Mouse (Mus musculus) monocyte, adult 2 months (primary cell): Measurements from ENCODE around the gene Krt2.

ENCODE experiments used
- DNase-seq, 2 experiments: peaks; one replicate each; pipeline ENCODE4 v3.0.0; 2022; ENCODE audit warnings: low spot score in 2 of 2, low read depth in 1 of 2

Gene Krt2

DNA sequence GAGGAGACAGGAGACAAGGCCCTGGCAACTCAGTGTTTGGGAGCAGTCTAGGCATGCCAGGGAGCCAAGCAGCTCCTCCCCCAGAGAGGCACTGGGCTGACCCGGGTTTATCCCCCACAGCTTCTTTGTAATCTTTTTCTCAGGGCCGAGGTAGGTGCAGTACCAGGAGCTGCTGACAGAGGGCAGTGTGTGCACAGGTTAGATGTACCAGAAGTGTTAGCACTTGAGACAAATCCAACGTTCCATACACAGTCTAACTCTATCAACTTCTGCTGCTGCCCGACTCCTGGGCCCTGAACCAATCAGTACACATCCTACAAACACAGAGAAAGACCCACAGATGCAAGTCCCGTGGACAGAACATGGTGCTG lies 45.3 kb downstream of the Krt2 start:
- peak; percentile 17 to 68 for DNase-seq

DNA sequence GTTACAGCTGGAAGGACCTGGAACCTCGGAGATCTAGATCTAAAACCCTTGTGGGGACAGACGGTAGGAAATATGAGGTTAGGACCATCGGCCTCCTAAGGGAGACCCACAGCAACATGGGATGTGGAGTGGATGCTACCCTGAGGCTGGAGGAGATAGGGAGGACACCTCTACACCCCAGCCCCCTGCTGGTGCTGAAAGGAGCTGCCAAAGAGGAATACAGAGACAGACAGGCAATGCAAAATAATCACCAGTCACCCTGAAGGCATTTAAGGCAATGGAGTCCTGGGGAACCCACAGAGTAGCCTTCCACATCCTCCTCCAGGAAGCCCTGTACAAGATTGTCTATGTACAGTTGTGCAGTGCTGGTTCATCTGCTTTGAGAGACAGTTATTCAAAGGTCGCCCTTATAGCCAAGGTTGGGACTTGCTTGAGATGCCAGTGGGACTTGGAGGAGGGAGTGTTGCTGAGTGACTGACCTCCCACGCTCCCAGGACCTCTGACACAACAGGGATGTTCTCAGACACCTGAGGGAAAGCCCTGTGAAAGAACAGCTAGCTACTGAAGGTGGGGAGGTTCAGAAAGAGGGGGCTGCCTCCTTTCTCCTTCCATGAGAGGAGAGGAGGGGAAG lies 45.8 kb downstream of the Krt2 start:
- DNase-seq: no peak

DNA sequence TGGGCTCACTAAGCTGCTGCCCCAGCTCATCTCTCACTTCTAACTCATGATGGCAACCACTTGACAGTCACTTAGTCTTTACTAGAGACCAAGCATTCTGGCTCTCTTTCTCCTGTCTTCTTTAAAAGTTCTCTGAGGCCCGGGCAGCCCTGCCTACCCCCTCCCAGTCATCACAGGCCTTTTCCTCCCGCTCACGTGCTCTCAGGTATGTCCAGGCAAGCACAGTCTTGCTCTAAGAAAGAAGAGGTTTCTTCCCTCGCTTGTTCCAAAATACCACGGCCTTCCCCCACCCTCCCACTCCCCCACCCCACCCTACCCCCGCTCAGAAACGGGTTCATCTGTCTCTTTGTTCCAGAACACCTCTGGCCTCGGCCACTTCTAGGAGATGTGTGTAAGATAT lies 47.7 kb downstream of the Krt2 start:
- DNase-seq: no peak
